Mouse (Mus musculus) stomach, embryonic 14.5 days (tissue): ENCODE measurements around the gene Itgb1. TPM values are rescaled to one million over a fixed set of nuclear protein-coding genes. Genes with fewer than 3 reads are reported as not detected.

ENCODE experiments used
- ATAC-seq: fragments of 200-750 bp; cut with Nextera tagmentation; 2 replicates; pipeline ENCODE4 v1.8.0; 2017; ENCODE audit warnings: low read depth, moderate TSS enrichment; ENCODE audit not compliant: insufficient number of reproducible peaks, insufficient read depth, low FRiP score
- H3K27ac ChIP-seq: fragments of 300-500 bp; sonication (generic); 2 replicates; pipeline ENCODE4 v1.5.1; 2014; ENCODE audit warnings: mild to moderate bottlenecking, low read length, moderate library complexity, mixed read lengths
- H3K27me3 ChIP-seq: fragments of 300-500 bp; sonication (generic); 2 replicates; pipeline ENCODE4 v1.6.1; 2014; ENCODE audit warnings: low read length, control low read depth, mixed read lengths; ENCODE audit not compliant: control insufficient read depth, insufficient read depth
- H3K36me3 ChIP-seq: fragments of 300-500 bp; sonication (generic); 2 replicates; pipeline ENCODE4 v1.6.1; 2014; ENCODE audit warnings: mild to moderate bottlenecking, control low read depth, low read length, moderate library complexity, mixed read lengths; ENCODE audit not compliant: control insufficient read depth, insufficient read depth
- H3K4me1 ChIP-seq: fragments of 300-500 bp; sonication (generic); 2 replicates; pipeline ENCODE4 v1.6.1; 2014; ENCODE audit warnings: low read length, control low read depth, mixed read lengths; ENCODE audit not compliant: control insufficient read depth, insufficient read depth
- H3K4me2 ChIP-seq: fragments of 300-500 bp; sonication (generic); replicated peaks from 2 replicates; pipeline ENCODE4 v1.6.1; 2014; ENCODE audit warnings: low read depth, low read length, control low read depth
- H3K4me3 ChIP-seq: fragments of 300-500 bp; sonication (generic); 2 replicates; pipeline ENCODE4 v1.5.1; 2014; ENCODE audit warnings: low read depth, low read length, control low read depth
- H3K9ac ChIP-seq: fragments of 300-500 bp; sonication (generic); replicated peaks from 2 replicates; pipeline ENCODE4 v1.6.1; 2014; ENCODE audit warnings: low read depth, mild to moderate bottlenecking, control low read depth, low read length, moderate library complexity, mixed read lengths
- H3K9me3 ChIP-seq: fragments of 300-500 bp; sonication (generic); 2 replicates; pipeline ENCODE4 v1.6.1; 2016; ENCODE audit warnings: low read depth, low read length, control low read depth; ENCODE audit not compliant: control insufficient read depth
- WGBS: fragments of 180-500 bp; shearing (Covaris S2); extraction: QIAGEN DNeasy Blood & Tissue Kit; methylation state at CpG from one replicate; pipeline ENCODE4 v1.1.7; 2014; 5-methylcytosine and 5-hydroxymethylcytosine counted together
- polyA plus RNA-seq: library from polyadenylated mRNA; unstranded; fragments of >200 nt; fragmentation: Nextera tagmentation; extraction: Ambion mirVana; gene quantifications from 2 replicates; pipeline ENCODE4 v1.2.1, GENCODE M21; 2014

Itgb1 gene
- polyA plus RNA-seq, 1 experiment from 2014 or later = 317 TPM

DNA sequence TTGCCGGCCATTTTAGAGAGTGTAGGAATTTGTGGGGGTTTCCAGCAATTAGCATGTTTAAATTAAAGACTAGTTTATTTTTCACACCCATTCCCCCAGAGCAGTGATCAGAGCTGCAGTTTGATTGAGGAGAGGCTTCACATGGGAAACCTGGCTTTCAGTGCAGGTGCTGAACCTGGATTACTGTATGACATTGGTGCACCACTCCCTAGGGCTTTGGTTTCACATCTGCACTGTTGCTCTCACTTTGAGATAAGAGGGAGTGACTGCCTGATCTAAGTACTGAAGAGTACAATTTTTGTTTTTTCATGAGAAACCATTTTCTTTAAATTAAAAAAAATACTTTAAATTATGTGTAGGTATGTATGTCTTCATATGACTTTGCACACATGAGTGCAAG lies 4.6 kb downstream of the Itgb1 start:
- no peak for ATAC-seq
- H3K4me1 ChIP-seq = peaks cover 14% of the 10 kb centered on the region
- no peaks in the 10 kb centered on the region for H3K27me3 ChIP-seq
- 78% methylated on average over 1 of the region's 1 CpGs for WGBS
- no peaks in the 10 kb centered on the region for H3K9me3 ChIP-seq
- no peak overlapping the region for H3K9ac ChIP-seq
- no peak overlapping the region for H3K4me3 ChIP-seq
- H3K27ac ChIP-seq = no peak overlapping the region
- H3K4me2 ChIP-seq = no peak overlapping the region
- no peaks in the 10 kb centered on the region for H3K36me3 ChIP-seq

DNA sequence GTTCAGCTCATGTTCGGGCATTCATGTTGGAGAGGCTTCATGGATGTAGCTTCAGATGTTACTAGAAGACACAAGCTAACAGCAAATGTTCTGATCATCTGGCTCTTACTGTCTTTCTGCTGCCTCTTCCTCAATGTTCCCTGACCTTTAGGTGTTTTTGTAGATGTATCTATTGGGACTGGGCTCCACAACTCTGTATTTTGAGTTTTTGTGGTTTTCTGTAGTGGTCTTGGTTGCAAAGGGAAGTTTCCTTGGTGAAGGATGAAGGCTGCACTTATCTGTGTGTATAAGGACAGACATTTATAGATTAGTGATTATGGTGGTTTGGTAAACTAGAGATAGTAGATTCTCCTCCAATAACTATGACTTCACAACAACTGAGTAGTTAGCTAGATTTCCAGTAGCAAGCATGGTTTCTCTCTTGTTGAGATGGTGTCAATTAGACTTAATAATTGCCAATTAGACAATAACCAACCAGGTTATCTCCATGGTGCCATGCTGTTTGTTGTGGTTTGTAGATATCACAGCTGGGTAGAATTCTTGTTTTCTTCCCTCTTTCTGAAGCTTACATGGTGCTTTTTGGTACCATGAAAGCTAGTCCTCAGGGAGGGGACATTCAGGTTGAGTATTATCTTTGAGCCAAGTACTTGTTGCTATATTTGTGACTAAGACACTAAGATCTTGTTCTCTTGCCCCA lies 11.4 kb downstream of the Itgb1 start:
- Histone ChIP-seq H3K9ac (no peak overlapping the region), H3K36me3 (no peaks in the 10 kb centered on the region), H3K4me3 (no peak overlapping the region), H3K4me2 (no peak overlapping the region), H3K4me1 (peaks cover 6% of the 10 kb centered on the region; the same call in 1 of the 2 replicates), H3K9me3 (0 out of 2 replicates have a peak, but pooled peaks cover 3% of the 10 kb centered on the region), H3K27ac (no peak overlapping the region), H3K27me3 (no peaks in the 10 kb centered on the region)
- 88% methylated on average over 1 of the region's 1 CpGs for WGBS
- ATAC-seq = no peak

DNA sequence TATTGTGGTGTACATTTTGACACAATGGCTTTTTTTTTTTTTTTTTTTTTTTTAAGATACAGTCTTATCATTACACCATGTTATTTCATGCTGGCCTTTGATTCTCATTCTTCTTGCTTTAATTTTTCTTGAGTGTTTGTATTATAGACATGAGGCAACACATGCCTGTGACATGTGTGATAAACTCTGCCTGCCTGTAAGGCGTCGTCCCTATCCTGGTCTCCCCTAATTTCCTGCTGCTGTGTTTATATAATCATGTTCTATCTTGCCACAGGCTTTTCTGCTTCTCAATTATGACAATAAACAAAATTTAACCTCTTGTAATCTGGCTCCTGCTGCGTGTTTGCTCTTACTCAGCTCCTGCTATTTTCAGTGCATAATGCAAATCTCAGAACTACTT lies 12.5 kb downstream of the Itgb1 start:
- Histone ChIP-seq H3K4me1 (peaks cover 6% of the 10 kb centered on the region; the same call in 1 of the 2 replicates), H3K4me2 (no peak overlapping the region), H3K27me3 (no peaks in the 10 kb centered on the region), H3K36me3 (no peaks in the 10 kb centered on the region), H3K9me3 (0 out of 2 replicates have a peak, but pooled peaks cover 3% of the 10 kb centered on the region), H3K27ac (no peak overlapping the region), H3K4me3 (no peak overlapping the region), H3K9ac (no peak overlapping the region)
- 33% methylated on average over 3 of the region's 3 CpGs for WGBS
- no peak for ATAC-seq

DNA sequence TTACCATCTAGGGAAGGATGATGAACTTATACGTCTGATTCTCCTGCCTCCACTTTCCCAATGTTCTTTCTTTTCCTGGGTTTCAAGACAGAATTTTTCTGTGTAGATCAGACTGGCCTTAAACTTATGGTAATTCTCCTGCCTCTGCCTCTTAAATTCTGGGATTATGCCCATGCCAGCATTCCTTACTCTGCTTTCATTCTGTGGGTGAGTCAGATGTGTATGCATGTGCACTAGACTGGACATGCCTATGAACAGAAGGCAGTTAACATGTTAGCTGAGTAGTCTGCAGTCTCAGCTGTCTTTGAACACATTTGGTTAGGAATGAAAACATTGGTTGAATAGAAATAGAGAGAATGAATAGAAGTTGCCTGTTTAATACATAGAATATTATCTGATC lies 18.9 kb downstream of the Itgb1 start:
- Histone ChIP-seq H3K27me3 (no peaks in the 10 kb centered on the region), H3K9ac (no peak overlapping the region), H3K36me3 (peaks cover 16% of the 10 kb centered on the region), H3K9me3 (no peaks in the 10 kb centered on the region), H3K27ac (no peak overlapping the region), H3K4me3 (no peak overlapping the region), H3K4me1 (no peaks in the 10 kb centered on the region), H3K4me2 (no peak overlapping the region)
- 70% methylated on average over 1 of the region's 1 CpGs for WGBS
- ATAC-seq = no peak

DNA sequence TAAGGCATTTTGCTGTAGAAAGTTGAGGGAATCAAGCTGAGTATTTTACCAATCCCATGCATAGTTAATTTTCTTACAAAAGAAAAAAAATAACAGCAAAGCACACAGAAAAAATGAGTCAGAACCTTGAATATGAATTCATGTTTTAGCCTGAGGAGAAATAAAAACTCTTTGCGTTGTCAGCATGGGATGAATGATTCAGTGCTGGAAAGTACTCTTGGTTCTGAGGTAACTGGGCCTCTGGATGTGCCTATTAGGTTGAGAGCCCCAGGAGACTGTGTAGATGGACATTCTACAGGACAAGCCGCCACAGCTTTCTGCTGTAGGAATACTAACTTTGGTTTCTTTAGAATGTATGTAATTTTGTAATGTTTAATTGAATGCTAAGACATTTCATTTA lies 19.4 kb downstream of the Itgb1 start:
- H3K9ac ChIP-seq = no peak overlapping the region
- 88% methylated on average over 2 of the region's 2 CpGs for WGBS
- H3K27me3 ChIP-seq = no peaks in the 10 kb centered on the region
- no peaks in the 10 kb centered on the region for H3K9me3 ChIP-seq
- no peak overlapping the region for H3K4me2 ChIP-seq
- H3K4me3 ChIP-seq = no peak overlapping the region
- no peaks in the 10 kb centered on the region for H3K4me1 ChIP-seq
- no peak overlapping the region for H3K27ac ChIP-seq
- ATAC-seq = no peak
- peaks cover 18% of the 10 kb centered on the region for H3K36me3 ChIP-seq

DNA sequence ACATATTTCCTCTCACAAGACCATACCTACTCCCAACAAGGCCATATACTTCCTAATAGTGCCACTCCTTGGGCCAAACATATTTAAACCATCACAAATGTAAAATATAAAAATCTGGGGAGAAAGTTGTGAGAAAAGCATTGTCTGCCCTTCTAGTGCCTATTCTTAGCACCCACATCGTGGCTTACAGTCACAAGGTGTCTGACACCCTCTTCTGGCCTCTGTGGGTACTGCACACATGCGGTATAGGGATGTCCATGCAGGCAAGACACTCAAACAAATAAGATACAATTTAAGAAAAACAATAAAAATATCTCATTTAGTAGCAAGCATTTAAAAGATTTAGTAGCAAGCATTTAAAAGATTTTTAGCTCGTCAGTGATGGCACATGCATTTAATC lies 23.8 kb downstream of the Itgb1 start:
- WGBS = 50% methylated on average over 3 of the region's 3 CpGs
- ATAC-seq = no peak

DNA sequence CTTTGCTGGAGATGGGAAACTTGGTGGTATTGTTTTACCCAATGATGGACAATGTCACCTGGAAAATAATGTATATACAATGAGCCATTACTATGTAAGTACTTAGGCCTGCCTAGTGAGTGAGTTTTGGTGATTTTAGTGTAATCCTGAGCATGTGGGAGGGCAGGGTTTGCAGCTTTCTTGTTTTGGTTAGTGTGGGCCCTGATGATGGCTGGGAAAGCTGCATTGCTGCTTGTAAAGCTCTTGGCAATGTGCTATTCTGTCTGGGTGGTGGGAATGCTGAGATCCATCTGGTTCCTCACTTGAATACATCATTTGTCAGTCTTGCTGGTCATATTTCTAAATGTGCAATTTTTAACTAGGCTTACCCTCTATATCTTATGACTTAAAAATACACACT lies 30.7 kb downstream of the Itgb1 start:
- Histone ChIP-seq H3K4me2 (no peak overlapping the region), H3K27ac (no peak overlapping the region), H3K9ac (no peak overlapping the region), H3K4me1 (no peaks in the 10 kb centered on the region), H3K4me3 (no peak overlapping the region), H3K9me3 (no peaks in the 10 kb centered on the region), H3K36me3 (peaks cover 70% of the 10 kb centered on the region), H3K27me3 (no peaks in the 10 kb centered on the region)
- no peak for ATAC-seq

More for the DNA sequence above, 23.8 kb downstream of the Itgb1 start:
- Histone ChIP-seq H3K27ac (no peak overlapping the region), H3K4me2 (no peak overlapping the region), H3K9me3 (no peaks in the 10 kb centered on the region), H3K36me3 (peaks cover 54% of the 10 kb centered on the region), H3K4me3 (no peak overlapping the region), H3K4me1 (no peaks in the 10 kb centered on the region), H3K9ac (no peak overlapping the region), H3K27me3 (no peaks in the 10 kb centered on the region)

DNA sequence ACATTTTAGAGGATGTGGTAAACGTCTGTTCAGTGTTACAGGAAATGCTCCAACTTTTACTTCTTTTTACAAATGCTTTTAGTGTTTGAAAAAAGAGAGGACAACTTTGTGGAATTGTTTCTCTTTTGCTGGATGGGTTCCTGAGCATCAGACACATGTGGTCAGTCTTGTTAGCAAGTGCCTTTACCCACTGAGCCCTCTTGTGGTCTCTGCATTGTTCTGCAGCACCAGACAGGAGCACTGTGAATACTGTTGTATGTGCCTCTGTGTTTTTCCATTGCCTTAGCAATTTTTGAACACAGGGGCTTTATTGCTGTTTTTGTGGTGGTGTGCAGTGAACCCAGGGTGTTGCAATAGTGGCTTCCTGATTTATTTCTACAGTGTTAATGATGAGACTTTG lies 39.4 kb downstream of the Itgb1 start:
- Histone ChIP-seq H3K9ac (no peak overlapping the region), H3K36me3 (peaks cover 58% of the 10 kb centered on the region), H3K27ac (no peak overlapping the region), H3K27me3 (no peaks in the 10 kb centered on the region), H3K9me3 (no peaks in the 10 kb centered on the region), H3K4me1 (no peaks in the 10 kb centered on the region), H3K4me3 (no peak overlapping the region), H3K4me2 (no peak overlapping the region)
- 68% methylated on average over 1 of the region's 1 CpGs for WGBS
- ATAC-seq = no peak; the same call in 1 of the 2 replicates

DNA sequence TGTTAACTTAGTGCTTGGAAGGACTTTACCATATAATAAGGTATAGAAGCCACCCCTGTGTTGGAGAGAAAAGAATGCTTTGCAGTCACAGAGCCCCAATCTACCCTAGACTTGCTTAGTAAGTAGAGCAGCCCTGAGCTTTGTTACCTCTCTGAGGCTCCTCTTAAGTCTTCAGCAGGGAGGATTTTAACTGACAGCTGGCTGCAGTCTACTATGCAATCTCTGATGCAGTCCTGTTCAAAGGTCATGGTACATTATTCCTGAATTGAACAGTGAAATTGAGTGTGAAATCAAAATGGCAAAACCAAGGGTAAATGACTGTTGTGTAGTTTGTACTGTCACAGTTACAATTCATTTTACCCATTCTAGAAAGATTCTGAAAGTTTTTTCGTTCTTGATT lies 41.8 kb downstream of the Itgb1 start:
- H3K9me3 ChIP-seq = no peaks in the 10 kb centered on the region
- H3K27ac ChIP-seq = no peak overlapping the region
- WGBS = 95% methylated on average over 1 of the region's 1 CpGs
- no peak overlapping the region for H3K4me3 ChIP-seq
- no peak overlapping the region for H3K4me2 ChIP-seq
- H3K4me1 ChIP-seq = no peaks in the 10 kb centered on the region
- ATAC-seq = no peak
- no peaks in the 10 kb centered on the region for H3K27me3 ChIP-seq
- H3K36me3 ChIP-seq = peaks cover 61% of the 10 kb centered on the region
- no peak overlapping the region for H3K9ac ChIP-seq
